Mouse (Mus musculus): ENCODE data around the gene Gm47283. TPM values are rescaled to one million over a fixed set of nuclear protein-coding genes. Genes with fewer than 3 reads are reported as not detected.
"Not testable (repeated sequence)": the region's sequence is repeated elsewhere in the genome, so short reads cannot be mapped to it uniquely, and the experiment has no call there.

Gm47283 gene
- total RNA-seq (2021): not detected
- long read RNA-seq, experiment 1: 0 reads
- long read RNA-seq, experiment 2: 0 reads

GRCm38 (mm10) chrY:90784438-90784837 is at the start of gene Gm47283:
Gm47283 (plus strand) TSS chrY:90784738.
- intact Hi-C loops (cut with DNase I); DNase-seq: not testable (repeated sequence)

DNA sequence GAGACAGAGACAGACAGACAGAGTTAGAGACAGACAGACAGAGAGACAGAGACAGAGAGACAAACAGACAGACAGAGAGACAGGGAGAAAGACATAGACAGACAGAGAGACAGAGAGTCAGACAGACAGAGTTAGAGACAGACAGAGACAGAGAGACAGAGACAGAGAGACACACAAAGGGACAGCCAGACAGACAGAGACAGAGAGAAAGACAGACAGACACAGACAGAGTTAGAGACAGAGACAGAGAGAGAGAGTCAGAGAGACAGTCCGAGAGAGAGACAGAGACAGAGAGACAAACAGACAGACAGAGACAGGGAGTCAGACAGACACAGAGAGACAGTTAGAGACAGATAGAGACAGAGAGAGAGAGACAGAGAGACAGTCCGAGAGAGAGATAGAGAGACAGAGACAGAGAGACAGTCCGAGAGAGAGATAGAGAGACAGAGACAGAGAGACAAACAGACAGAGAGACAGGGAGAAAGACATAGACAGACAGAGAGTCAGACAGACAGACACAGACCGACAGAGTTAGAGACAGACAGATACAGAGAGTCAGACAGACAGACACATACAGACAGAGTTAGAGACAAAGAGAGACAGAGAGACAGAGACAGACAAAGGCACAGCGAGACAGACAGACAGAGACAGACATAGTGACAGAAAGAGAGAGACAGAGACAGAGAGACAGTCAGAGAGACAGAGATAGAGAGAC is 49.2 kb upstream of the Gm47283 start:
- intact Hi-C loops (cut with DNase I); DNase-seq: not testable (repeated sequence)

GRCm38 (mm10) chrY:90736217-90737000 is 48.1 kb upstream of the Gm47283 start:
- DNase-seq; intact Hi-C loops (cut with DNase I): not testable (repeated sequence)

- intact Hi-C loops (cut with DNase I): no loop called here
- DNase-seq: no peak
Measured at GRCm38 (mm10) chrY:90737606-90738430, 46.7 kb upstream of the Gm47283 start.

GRCm38 (mm10) chrY:90738431-90738680 is 46.2 kb upstream of the Gm47283 start:
- DNase-seq: no peak
- intact Hi-C loops (cut with DNase I): no loop called here

DNA sequence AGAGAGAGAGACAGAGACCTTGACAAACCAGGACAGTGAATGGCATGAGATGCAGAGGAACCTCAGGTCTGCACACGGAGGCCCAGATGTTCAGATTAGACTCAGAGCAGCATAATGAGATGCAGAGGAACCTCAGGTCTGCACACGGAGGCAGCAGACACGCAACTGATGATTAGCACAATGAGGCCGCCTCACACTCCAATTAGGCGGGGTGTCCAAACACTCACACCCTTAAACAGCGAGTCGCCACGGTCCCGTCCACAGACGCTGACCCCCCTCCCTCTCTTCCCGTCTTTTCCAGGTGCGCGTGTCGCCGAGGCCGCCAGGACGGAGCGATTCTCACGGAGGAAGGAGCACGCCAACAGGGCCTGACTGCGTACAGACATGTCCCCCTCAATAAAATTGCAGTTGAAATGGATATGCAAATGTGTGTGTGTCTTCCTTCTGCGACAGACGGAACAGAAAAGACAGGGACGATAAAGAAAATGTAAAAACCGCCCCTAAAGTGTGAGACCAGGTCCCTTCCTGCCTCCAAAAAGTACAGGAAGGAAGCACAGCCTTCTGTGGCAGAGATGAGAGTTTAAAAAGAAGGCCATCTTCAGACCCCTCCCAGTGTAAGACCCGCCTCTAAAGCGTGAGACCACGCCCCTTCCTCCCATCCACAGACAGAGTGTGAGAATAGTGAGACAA is 45.6 kb upstream of the Gm47283 start:
- DNase-seq: peak in 1 of 2 experiments; percentile 47

GRCm38 (mm10) chrY:90739531-90740012 is 45.0 kb upstream of the Gm47283 start:
- intact Hi-C loops (cut with DNase I): not testable (repeated sequence)
- DNase-seq: peak in 1 of 2 experiments; percentile 31

More for the DNA sequence above, 45.6 kb upstream of the Gm47283 start:
- intact Hi-C loops (cut with DNase I): not testable (repeated sequence)

DNA sequence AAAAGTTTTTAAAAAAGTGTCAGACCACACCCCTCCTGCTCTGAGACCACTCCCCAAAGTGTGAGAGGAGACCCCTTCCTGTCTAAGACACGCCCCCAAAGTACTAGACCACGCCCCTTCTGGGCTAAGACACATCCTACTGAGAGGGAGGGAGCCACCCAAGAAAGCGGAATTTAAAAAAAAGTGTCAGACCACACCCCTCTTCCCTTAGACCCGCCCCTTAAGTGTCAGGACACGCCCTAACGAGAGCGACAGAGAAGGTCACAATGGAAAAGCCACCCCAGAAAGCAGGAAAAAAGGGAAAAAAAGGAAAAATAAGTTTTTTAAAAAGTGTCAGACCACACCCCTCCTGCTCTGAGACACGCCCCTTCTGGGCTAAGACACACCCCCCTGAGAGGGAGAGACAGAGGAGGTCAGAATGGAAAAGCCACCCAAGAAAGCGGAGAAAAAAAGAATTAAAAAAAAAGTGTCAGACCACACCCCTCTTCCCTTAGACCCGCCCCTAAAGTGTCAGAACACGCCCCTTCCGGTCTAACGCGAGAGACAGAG is 44.5 kb upstream of the Gm47283 start:
- DNase-seq: peak in 1 of 2 experiments; percentile 28
- intact Hi-C loops (cut with DNase I): no loop called here

DNA sequence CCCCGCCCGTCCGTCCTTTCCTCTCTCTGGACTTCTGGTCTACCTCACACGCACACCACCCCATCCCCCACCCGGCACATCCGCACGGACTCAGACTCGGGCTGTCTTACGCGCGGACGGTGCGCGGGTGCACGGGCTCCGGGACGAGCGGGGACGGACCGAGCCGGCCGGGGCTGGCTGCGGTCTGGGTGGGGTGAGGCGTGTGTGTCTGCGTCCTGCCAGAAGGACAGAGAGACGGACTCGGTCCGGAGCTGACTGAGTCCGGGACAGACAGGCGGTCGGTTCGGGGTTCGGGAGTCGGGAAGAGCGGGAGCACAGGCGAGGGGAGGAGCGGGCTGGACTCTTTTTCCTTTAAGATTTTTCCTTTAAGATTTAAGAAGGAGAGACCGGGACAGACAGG is 43.5 kb upstream of the Gm47283 start:
- intact Hi-C loops (cut with DNase I): not testable (repeated sequence)
- DNase-seq: peak in 1 of 2 experiments; percentile 28

DNA sequence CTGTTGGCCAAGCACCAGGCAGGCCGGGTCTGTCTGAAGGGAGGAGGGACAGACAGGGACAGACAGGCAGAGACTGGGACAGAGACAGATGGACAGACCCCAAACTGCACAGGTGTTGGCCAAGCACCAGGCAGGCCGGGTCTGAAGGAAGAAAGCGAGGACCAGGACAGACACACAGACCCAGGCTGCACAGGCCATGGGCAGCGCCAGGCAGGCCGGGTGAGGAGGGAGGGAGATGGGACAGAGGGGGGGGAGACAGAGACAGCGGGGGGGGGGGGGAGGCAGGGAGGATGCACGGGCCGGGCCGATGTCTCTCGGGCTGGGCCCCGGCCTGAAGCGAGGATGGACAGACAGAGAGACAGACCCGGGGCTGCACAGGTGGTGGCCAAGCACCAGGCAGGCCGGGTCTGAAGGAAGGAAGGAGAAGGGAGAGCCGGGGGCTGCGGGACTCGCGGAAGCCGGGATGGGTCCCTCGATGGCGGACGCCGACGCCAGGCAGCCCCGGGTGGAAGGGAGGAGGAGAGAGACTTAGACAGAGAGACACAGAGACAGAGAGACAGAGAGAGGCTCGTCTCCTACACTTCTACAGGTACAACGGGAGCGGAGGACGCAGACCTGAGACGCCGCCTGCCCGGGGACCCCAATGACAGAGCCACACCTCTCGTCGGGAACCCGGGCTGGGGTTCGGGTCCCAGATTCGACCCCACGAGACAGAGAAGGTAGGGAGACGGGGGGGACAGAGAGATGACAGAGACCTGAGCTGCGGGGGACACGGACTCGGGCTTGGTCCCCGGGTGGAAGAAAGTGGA is 42.9 kb upstream of the Gm47283 start:
- peak in 1 of 2 experiments; percentile 49 for DNase-seq
- intact Hi-C loops (cut with DNase I): not testable (repeated sequence)

GRCm38 (mm10) chrY:90742261-90743052 is 42.1 kb upstream of the Gm47283 start:
- intact Hi-C loops (cut with DNase I); DNase-seq: not testable (repeated sequence)

GRCm38 (mm10) chrY:90743053-90743810 is 41.3 kb upstream of the Gm47283 start:
- DNase-seq; intact Hi-C loops (cut with DNase I): not testable (repeated sequence)

DNA sequence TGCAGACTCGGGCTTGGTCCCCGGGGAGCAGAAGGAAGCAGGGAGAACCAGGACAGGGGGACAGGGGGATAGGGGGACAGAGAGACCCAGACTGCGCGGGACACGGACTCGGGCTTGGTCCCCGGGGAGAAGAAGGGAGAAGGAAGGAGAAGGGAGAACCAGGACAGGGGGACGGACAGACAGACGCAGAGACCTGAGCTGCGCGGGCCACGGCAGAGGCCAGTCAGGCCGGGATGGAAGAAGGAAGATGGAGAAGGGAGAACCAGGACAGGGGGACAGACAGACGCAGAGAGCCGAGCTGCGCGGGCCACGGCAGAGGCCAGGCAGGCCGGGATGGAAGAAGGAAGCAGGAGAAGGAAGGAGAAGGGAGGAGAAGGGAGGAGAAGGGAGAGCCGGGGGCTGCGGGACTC is 40.7 kb upstream of the Gm47283 start:
- DNase-seq: no peak
- intact Hi-C loops (cut with DNase I): no loop called here

DNA sequence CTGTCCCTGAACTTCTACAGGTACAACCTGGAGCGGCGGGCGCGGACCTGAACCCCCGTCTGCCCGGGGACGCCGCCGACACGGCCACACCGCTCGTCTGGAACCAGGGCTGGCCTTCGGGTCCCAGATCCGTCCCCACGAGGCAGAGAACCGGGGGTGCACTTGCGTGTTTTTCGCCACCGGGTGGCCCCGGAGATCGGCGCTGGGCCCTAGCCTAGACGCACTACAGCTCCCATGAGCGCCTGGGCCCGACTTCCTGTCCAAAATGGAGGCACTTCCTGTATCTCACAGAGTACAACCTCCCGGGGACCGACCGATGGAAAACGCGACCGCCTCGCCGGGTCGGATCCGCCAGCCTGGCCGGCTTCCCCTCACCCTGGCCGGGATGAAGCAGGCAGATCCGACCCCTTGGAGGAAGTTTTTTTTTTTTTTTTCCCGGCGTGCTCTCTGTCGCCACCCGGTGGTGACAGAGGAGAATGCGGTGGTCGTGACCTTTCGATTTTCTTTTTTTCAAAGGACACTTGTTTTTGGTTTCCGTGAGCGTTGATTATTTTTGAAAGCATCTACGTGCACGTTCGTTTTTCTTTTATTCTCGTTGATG is 40.1 kb upstream of the Gm47283 start:
- intact Hi-C loops (cut with DNase I): not testable (repeated sequence)
- peak; percentile 83 to 96 for DNase-seq

- DNase-seq; intact Hi-C loops (cut with DNase I): not testable (repeated sequence)
Measured at GRCm38 (mm10) chrY:90745256-90745655, 39.3 kb upstream of the Gm47283 start.

DNA sequence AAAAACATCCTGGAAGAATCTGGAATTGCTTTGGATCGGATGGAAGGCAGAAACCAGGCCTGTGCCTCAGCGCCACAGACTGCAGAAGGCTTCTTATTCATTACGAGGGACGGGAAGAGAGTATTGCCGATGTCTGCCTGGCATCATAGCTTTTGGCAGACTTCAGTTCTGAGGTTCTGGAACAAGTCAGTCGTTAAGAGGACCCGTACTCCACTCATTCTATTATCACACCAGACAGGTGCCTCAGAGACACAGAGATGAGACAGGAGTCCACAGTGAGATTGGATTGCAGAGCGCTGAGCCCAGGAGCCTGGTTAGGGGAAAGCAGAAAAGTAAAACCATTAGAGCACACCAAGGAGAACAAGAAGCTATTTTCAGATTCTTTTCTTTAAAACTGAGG is 29.8 kb upstream of the Gm47283 start, which contains the start of gene Gm21860:
Gene Gm21860 (minus strand): TSS at position 101 of the 400 bp plus-strand sequence.
- intact Hi-C loops (cut with DNase I): not testable (repeated sequence)

GRCm38 (mm10) chrY:90839077-90839476 is 54.5 kb downstream of the Gm47283 start, which contains the start of gene Gm21748:
Gm21748 (minus strand) TSS chrY:90839177.
- intact Hi-C loops (cut with DNase I); DNase-seq: not testable (repeated sequence)

More for the DNA sequence above, 29.8 kb upstream of the Gm47283 start, which contains the start of gene Gm21860:
- not testable (repeated sequence) for DNase-seq

Data from heart, postnatal 14 days (tissue).